Mouse (Mus musculus) heart, postnatal 4 days (tissue): ENCODE data around the gene Rassf1. TPM values are rescaled to one million over a fixed set of nuclear protein-coding genes. Genes with fewer than 3 reads are reported as not detected.

ENCODE experiments used
- DNase-seq: peaks from one replicate; pipeline ENCODE4 v3.0.0; 2021
- total RNA-seq, 2 experiments: library from RNA; stranded (reverse); gene quantifications; 2 replicates each; pipeline ENCODE4 v1.2.3; 2021

The Rassf1 gene
- total RNA-seq, 2 experiments from 2014 or later = 38.8 to 39.4 TPM

DNA sequence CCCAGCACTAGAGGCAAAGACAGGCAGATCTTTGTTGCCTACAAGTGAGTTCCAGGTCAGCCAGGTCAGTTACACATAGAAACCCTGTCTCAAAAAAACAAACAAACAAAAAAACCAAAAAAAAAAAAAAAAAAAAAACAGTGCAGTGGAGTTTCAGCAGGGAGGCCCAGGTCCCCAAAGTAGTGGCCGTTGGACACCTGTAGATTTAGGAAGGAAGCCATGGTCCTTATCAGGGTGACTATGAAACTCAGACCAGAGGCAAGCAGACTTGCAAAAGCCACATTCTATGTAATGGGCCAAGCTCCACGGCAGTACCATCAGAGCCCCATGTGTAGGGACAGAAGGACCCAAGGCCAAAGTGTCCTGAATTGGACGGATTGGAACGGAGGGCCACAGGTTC is 30.2 kb downstream of the Rassf1 start:
- no peak for DNase-seq

DNA sequence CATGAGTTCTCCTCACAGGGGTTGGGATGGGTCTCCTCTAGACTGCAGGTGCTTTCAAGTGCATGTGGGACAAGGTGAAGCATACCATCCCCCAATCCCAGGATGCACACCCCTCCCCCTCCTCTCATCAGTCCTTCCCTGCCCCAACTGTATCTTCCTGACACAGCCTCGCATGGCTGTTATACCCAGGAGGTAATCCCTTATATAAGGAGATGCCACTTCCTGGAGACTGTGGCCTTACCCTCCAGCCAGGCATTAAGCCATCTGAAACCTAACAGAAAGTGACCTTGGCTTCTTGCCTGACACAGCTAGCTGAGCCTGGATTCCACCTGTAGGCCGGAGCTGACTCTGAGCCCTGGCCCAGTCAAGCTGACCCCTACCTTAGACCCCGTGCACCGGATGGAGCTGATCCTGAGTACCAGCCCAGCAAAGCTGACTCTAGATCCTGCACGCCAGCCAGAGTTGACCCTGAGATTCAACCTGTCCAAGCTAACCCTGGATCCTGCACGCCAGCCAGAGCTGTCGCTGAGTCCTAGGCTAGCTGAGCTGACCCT is 31.2 kb downstream of the Rassf1 start:
- no peak for DNase-seq

- no peak for DNase-seq
Observed at GRCm38 (mm10) chr9:107583174-107583573, 31.8 kb downstream of the Rassf1 start.

DNA sequence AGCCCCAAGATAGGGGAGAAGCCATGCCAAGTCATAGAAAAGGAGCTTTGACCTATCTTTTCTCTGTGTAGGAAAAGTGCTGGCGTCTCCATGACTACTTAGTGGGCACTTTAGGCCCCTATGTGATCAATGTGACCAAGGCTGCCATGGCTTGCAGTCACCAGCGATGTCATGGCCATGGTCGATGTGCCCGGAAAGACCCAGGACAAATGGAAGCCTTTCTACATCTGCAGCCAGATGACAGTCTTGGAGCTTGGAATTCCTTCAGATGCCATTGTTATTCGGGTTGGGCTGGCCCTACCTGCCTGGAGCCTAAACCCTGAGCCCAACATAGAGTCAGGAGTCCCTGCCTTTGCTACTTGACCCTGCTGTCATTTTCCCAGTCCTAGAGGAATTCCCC is 35.1 kb downstream of the Rassf1 start:
- no peak for DNase-seq

DNA sequence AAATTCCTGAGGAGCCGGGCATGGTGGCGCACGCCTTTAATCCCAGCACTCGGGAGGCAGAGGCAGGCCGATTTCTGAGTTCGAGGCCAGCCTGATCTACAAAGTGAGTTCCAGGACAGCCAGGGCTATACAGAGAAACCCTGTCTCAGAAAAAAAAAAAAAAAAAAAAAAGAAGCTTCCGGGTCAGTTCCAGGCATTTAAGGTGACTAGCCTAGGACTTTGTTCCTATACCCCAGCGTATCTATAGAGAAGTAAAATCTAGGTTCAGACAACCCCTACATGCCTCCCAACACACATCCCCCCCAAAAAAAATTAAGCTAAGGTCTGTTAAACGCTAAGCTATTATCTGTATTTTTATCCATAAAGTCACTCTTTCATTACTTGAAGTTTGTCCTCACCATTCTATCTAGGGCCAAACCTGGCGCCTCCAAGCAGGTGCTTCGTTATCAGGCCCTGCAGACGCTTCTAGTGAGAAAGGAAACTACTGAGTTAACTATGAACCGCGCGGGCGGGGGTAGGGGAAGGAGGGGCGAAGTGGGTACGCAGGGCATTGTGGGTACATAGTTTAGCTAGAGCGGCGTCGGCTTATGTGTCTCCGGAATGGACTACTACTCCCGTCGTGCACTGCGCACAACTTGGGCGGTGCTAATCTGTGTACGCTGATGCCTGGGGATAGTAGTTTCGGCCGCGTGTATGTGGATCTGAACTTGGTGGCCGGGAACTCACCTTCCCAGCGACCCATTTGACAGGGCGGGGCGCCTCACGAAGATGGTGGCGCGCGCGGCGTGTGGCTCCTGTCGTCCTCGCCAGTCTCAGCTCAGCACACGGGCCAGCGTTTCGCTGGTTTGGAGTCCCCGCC is 35.8 kb downstream of the Rassf1 start, which contains the start of gene Ifrd2:
Ifrd2 (plus strand) TSS at position 669 of the 859 bp plus-strand sequence.
- DNase-seq = peak; percentile 95

- DNase-seq = peak; percentile 68
Observed at GRCm38 (mm10) chr9:107587833-107588639, 36.7 kb downstream of the Rassf1 start.

GRCm38 (mm10) chr9:107590058-107590772 is 38.9 kb downstream of the Rassf1 start:
- DNase-seq = peak; percentile 64

DNA sequence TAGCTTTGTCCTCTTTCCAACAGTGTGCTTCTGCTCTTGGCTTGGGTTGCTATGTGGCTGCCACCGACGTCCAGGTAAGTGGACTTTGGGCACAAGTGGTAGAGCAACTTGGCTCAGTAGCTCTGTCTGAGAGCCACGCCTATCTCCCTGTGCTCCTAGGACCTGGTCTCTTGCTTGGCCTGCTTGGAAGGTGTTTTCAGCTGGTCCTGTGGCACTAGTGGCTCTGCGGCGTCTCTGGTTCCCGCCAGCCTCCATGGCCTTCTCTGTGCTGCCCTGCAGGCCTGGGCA is 39.4 kb downstream of the Rassf1 start:
- no peak for DNase-seq

- peak; percentile 72 for DNase-seq
Observed at GRCm38 (mm10) chr9:107593101-107593976, 42.0 kb downstream of the Rassf1 start.

- DNase-seq = no peak
Observed at GRCm38 (mm10) chr9:107594281-107595062, 43.1 kb downstream of the Rassf1 start.

GRCm38 (mm10) chr9:107596619-107597569 is 45.5 kb downstream of the Rassf1 start:
- peak; percentile 87 for DNase-seq

- no peak for DNase-seq
Observed at GRCm38 (mm10) chr9:107598385-107598784, 47.0 kb downstream of the Rassf1 start.

GRCm38 (mm10) chr9:107599433-107599832 is 48.1 kb downstream of the Rassf1 start:
- DNase-seq = no peak

DNA sequence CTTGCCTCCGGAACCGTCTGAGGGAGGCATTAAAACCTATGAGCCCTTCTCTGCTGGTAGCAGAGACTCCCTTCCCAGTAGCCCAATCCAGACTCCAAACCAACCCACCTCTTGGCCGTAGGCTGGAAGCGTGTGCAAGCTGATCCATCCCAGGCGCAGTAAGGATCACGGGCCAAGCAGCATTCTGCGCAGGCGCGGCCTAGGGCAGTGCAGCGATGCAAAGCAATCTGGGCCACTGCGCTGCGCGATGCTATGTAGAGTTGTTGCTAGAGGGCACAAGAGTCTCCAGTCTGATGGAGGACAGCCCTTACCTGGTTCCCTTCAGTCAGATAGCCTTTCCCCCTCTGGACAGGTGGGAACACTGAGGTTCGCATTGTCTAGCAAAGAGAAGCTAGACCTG is 48.5 kb downstream of the Rassf1 start:
- peak; percentile 55 for DNase-seq

DNA sequence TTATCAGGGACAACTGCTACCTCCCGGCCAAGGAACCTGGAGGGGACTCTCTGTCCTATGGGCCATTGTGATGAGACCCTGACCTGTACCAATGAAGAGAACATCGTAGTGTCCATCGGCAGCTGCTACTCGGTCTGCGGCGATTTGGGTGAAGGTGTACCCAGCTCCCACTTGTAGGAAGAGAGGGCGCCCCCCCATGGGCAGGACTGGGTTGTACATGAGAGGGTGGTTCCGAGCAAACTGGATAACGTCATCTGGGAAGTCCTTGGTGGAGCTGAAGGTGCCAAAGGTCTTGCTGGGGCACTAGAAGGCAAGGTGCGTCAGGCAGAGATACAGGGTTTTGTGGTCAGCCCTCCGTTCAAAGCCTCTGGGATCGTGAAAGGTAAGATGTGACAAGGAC is 49.4 kb downstream of the Rassf1 start:
- no peak for DNase-seq

DNA sequence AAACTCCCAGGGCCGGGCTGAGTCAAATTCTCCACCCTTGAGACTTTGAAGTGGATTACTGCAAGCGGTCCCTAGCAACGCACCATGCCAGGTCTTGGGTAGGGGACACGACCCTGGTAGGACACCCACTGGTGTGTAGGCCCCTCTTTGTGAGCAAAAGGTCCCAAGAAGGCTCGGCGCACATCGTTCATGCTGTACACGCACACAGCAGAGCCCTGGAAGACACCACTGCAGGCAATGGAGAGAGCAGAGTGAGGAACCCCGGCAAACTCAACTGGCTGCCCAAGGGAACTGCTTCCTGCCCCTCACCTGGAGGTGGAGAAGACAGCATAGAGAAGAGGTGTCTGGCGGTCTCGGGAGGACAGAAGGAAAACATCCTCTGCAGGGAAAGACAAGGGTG is 49.9 kb downstream of the Rassf1 start:
- no peak for DNase-seq

- DNase-seq = peak; percentile 98
Observed at GRCm38 (mm10) chr9:107602068-107602648, 50.8 kb downstream of the Rassf1 start.

- no peak for DNase-seq
Observed at GRCm38 (mm10) chr9:107603251-107603650, 51.9 kb downstream of the Rassf1 start.

DNA sequence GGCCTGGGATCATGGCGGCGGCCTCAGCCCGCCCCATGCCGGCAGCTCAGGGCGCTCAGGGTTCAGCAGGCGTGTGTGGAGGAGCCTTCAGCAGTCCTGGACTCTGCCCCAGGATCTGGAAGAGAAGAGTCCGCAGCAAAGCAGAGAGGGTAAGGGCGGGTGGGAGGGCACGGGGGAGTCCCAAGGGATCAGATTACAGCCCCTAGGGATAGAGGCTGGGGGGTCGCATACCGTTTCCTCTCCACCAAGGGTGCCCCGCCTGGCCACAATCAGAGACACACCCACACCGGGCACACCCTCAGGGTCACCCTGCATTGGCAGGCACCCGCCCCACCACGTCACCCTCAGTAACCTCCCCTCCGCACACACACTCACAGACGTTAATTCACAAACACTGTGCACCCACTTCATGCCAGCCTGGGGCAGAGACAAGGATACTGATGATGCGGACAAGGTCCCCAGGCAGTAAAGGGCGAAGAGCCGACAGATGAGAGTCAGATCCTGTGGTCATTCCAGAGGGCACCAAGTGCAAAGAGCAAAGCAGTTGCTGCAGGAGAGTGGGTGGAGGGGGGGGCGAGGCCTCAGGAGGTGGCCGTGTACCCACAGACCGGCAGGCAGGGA is 53.8 kb downstream of the Rassf1 start:
- peak; percentile 57 for DNase-seq
